Mouse (Mus musculus): ENCODE results near the gene Baiap2l2. TPM values are rescaled to one million over a fixed set of nuclear protein-coding genes. Genes with fewer than 3 reads are reported as not detected.

Baiap2l2 gene
- polyA plus RNA-seq, 1 experiment = not detected

GRCm38 (mm10) chr15:79304832-79305231, 19.5 kb upstream of the Baiap2l2 start:
- TF ChIP-seq CTCF (IDR thresholded peaks at IDR 0.05; ENCODE audit: borderline replicate concordance, insufficient read depth, low read length) (no peak), POLR2A (IDR thresholded peaks at IDR 0.05; ENCODE audit: low read depth, low read length) (no peak)
- peaks cover 5% of the 10 kb centered on the region for H3K4me1 ChIP-seq (ENCODE audit: control insufficient read depth, insufficient read depth, low read length)
- H3K4me3 ChIP-seq (ENCODE audit: insufficient read depth, low read length) = no peak overlapping the region
- H3K27ac ChIP-seq (ENCODE audit: insufficient read depth, low read length) = no peak overlapping the region

GRCm38 (mm10) chr15:79303725-79304124, 18.4 kb upstream of the Baiap2l2 start:
- TF ChIP-seq POLR2A (IDR thresholded peaks at IDR 0.05; ENCODE audit: low read depth, low read length) = no peak
- TF ChIP-seq CTCF (IDR thresholded peaks at IDR 0.05; ENCODE audit: borderline replicate concordance, insufficient read depth, low read length) = no peak
- Histone ChIP-seq H3K27ac (ENCODE audit: insufficient read depth, low read length) (no peak overlapping the region), H3K4me3 (ENCODE audit: insufficient read depth, low read length) (no peak overlapping the region), H3K4me1 (ENCODE audit: control insufficient read depth, insufficient read depth, low read length) (peaks cover 9% of the 10 kb centered on the region)

GRCm38 (mm10) chr15:79299563-79300155, 14.3 kb upstream of the Baiap2l2 start:
- Histone ChIP-seq H3K4me3 (ENCODE audit: insufficient read depth, low read length) (no peak overlapping the region), H3K4me1 (ENCODE audit: control insufficient read depth, insufficient read depth, low read length) (peaks cover 9% of the 10 kb centered on the region), H3K27ac (ENCODE audit: insufficient read depth, low read length) (peak overlapping the region; percentile 12; the same call in 1 of the 2 replicates)
- TF ChIP-seq CTCF (IDR thresholded peaks at IDR 0.05; ENCODE audit: borderline replicate concordance, insufficient read depth, low read length) (no peak), POLR2A (IDR thresholded peaks at IDR 0.05; ENCODE audit: low read depth, low read length) (no peak)

- H3K4me1 ChIP-seq (ENCODE audit: control insufficient read depth, insufficient read depth, low read length) = peaks cover 9% of the 10 kb centered on the region
- H3K4me3 ChIP-seq (ENCODE audit: insufficient read depth, low read length) = no peak overlapping the region
- no peak for TF ChIP-seq POLR2A (IDR thresholded peaks at IDR 0.05; ENCODE audit: low read depth, low read length)
- TF ChIP-seq CTCF (IDR thresholded peaks at IDR 0.05; ENCODE audit: borderline replicate concordance, insufficient read depth, low read length) = no peak
- H3K27ac ChIP-seq (ENCODE audit: insufficient read depth, low read length) = no peak overlapping the region
Observed at GRCm38 (mm10) chr15:79298553-79298952, 13.2 kb upstream of the Baiap2l2 start.

- H3K27ac ChIP-seq (ENCODE audit: insufficient read depth, low read length) = no peak overlapping the region
- no peak overlapping the region for H3K4me3 ChIP-seq (ENCODE audit: insufficient read depth, low read length)
- TF ChIP-seq POLR2A (IDR thresholded peaks at IDR 0.05; ENCODE audit: low read depth, low read length) (no peak), CTCF (IDR thresholded peaks at IDR 0.05; ENCODE audit: borderline replicate concordance, insufficient read depth, low read length) (no peak)
- no peaks in the 10 kb centered on the region for H3K4me1 ChIP-seq (ENCODE audit: control insufficient read depth, insufficient read depth, low read length)
Observed at GRCm38 (mm10) chr15:79292779-79293178, 7.4 kb upstream of the Baiap2l2 start.

- Histone ChIP-seq H3K4me1 (ENCODE audit: control insufficient read depth, insufficient read depth, low read length) (no peaks in the 10 kb centered on the region), H3K4me3 (ENCODE audit: insufficient read depth, low read length) (no peak overlapping the region), H3K27ac (ENCODE audit: insufficient read depth, low read length) (no peak overlapping the region)
- TF ChIP-seq CTCF (IDR thresholded peaks at IDR 0.05; ENCODE audit: borderline replicate concordance, insufficient read depth, low read length) (no peak), POLR2A (IDR thresholded peaks at IDR 0.05; ENCODE audit: low read depth, low read length) (no peak)
Observed at GRCm38 (mm10) chr15:79290340-79290739, 5.0 kb upstream of the Baiap2l2 start.

GRCm38 (mm10) chr15:79289441-79289840, 4.1 kb upstream of the Baiap2l2 start:
- Histone ChIP-seq H3K27ac (ENCODE audit: insufficient read depth, low read length) (no peak overlapping the region), H3K4me1 (ENCODE audit: control insufficient read depth, insufficient read depth, low read length) (no peaks in the 10 kb centered on the region), H3K4me3 (ENCODE audit: insufficient read depth, low read length) (no peak overlapping the region)
- TF ChIP-seq POLR2A (IDR thresholded peaks at IDR 0.05; ENCODE audit: low read depth, low read length) (no peak), CTCF (IDR thresholded peaks at IDR 0.05; ENCODE audit: borderline replicate concordance, insufficient read depth, low read length) (no peak)

GRCm38 (mm10) chr15:79288387-79288786, 3.0 kb upstream of the Baiap2l2 start:
- H3K4me3 ChIP-seq (ENCODE audit: insufficient read depth, low read length) = no peak overlapping the region
- no peak overlapping the region for H3K27ac ChIP-seq (ENCODE audit: insufficient read depth, low read length)
- H3K4me1 ChIP-seq (ENCODE audit: control insufficient read depth, insufficient read depth, low read length) = no peaks in the 10 kb centered on the region
- TF ChIP-seq CTCF (IDR thresholded peaks at IDR 0.05; ENCODE audit: borderline replicate concordance, insufficient read depth, low read length) (no peak), POLR2A (IDR thresholded peaks at IDR 0.05; ENCODE audit: low read depth, low read length) (no peak)

GRCm38 (mm10) chr15:79287091-79287490, 1.8 kb upstream of the Baiap2l2 start:
- no peaks in the 10 kb centered on the region for H3K4me1 ChIP-seq (ENCODE audit: control insufficient read depth, insufficient read depth, low read length)
- no peak overlapping the region for H3K4me3 ChIP-seq (ENCODE audit: insufficient read depth, low read length)
- no peak for TF ChIP-seq CTCF (IDR thresholded peaks at IDR 0.05; ENCODE audit: borderline replicate concordance, insufficient read depth, low read length)
- no peak for TF ChIP-seq POLR2A (IDR thresholded peaks at IDR 0.05; ENCODE audit: low read depth, low read length)
- H3K27ac ChIP-seq (ENCODE audit: insufficient read depth, low read length) = no peak overlapping the region

- Histone ChIP-seq H3K27ac (ENCODE audit: insufficient read depth, low read length) (no peak overlapping the region), H3K4me1 (ENCODE audit: control insufficient read depth, insufficient read depth, low read length) (no peaks in the 10 kb centered on the region), H3K4me3 (ENCODE audit: insufficient read depth, low read length) (no peak overlapping the region)
- TF ChIP-seq POLR2A (IDR thresholded peaks at IDR 0.05; ENCODE audit: low read depth, low read length) (no peak), CTCF (IDR thresholded peaks at IDR 0.05; ENCODE audit: borderline replicate concordance, insufficient read depth, low read length) (no peak)
Observed at GRCm38 (mm10) chr15:79286141-79286540, 804 bp upstream of the Baiap2l2 start.

Measured in embryonic fibroblast, embryonic 13.5 days (primary cell).